Mouse (Mus musculus) R1 (cell line): Measurements from ENCODE around the gene Ccdc105.

ENCODE experiments used
- DNase-seq: peaks from one replicate; pipeline ENCODE4 v3.0.0-alpha.2; 2018; ENCODE audit warnings: low read depth, low spot score

Gene Ccdc105

GRCm38 (mm10) chr10:78715156-78715555, 37.7 kb downstream of the Ccdc105 start:
- no peak for DNase-seq

GRCm38 (mm10) chr10:78714129-78714528, 38.7 kb downstream of the Ccdc105 start:
- no peak for DNase-seq

DNA sequence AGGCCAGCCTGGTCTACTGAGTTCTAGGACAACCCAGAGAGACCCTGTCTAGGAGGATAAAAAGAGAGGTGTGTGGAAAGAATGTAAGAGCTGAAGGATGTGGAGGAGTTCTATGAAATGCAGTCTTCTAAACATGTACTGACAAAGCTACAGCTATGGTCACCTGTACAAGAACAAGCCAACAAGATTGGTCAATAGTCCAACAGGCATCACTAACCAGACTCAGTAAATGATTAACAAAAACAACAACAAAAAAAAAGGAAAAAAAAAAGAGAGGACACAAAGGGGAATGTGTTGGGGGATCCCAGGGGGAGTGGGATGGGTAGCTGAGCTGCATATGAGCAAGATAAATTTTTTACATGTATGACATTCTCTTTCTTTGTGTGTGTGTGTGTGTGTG, 42.2 kb downstream of the Ccdc105 start:
- DNase-seq, result no peak

DNA sequence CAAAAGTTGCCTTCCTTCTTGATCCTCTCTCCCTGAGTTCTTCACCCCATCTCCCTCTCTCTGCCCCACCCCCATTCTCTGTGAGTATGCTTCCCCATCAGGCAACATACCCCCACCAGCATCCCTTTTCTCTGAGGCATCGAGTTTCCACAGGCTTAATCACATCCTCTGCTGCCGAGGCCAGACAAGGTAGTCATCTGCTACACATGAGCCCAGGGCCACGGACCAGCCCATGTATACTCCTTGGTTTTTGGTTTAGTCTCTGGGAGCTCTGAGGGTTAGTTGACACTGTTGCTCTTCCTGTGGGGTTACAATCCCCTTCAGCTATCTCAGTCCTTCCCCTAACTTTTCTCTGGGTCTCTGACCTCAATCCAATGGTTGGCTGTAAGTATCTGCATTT, 52.0 kb downstream of the Ccdc105 start:
- DNase-seq, result no peak
